Mouse (Mus musculus) kidney, embryonic 16.5 days (tissue): ENCODE results near the gene Matn1. TPM values are rescaled to one million over a fixed set of nuclear protein-coding genes. Genes with fewer than 3 reads are reported as not detected.

Source experiments
- ATAC-seq: fragments of 200-750 bp; cut with Nextera tagmentation; 2 replicates; pipeline ENCODE4 v1.8.0; 2017; ENCODE audit warnings: moderate TSS enrichment; ENCODE audit not compliant: low FRiP score, low TSS enrichment
- H3K27ac ChIP-seq: fragments of 300-500 bp; sonication (generic); 2 replicates; pipeline ENCODE4 v1.5.1; 2014; ENCODE audit warnings: low read length
- H3K27me3 ChIP-seq: fragments of 300-500 bp; sonication (generic); 2 replicates; pipeline ENCODE4 v1.6.1; 2014; ENCODE audit warnings: low read length, control low read depth, mixed read lengths; ENCODE audit not compliant: insufficient read depth
- H3K36me3 ChIP-seq: fragments of 300-500 bp; sonication (generic); 2 replicates; pipeline ENCODE4 v1.6.1; 2014; ENCODE audit warnings: low read length, control low read depth, mixed read lengths; ENCODE audit not compliant: insufficient read depth
- H3K4me1 ChIP-seq: fragments of 300-500 bp; sonication (generic); 2 replicates; pipeline ENCODE4 v1.6.1; 2014; ENCODE audit warnings: low read length, control low read depth, mixed read lengths; ENCODE audit not compliant: insufficient read depth
- H3K4me2 ChIP-seq: fragments of 300-500 bp; sonication (generic); replicated peaks from 2 replicates; pipeline ENCODE4 v1.6.1; 2014; ENCODE audit warnings: low read depth, low read length
- H3K4me3 ChIP-seq: fragments of 300-500 bp; sonication (generic); 2 replicates; pipeline ENCODE4 v1.5.1; 2014; ENCODE audit warnings: mild to moderate bottlenecking, low read length
- H3K9ac ChIP-seq: fragments of 300-500 bp; sonication (generic); replicated peaks from 2 replicates; pipeline ENCODE4 v1.6.1; 2014; ENCODE audit warnings: low read length
- H3K9me3 ChIP-seq: fragments of 300-500 bp; sonication (generic); 2 replicates; pipeline ENCODE4 v1.6.1; 2016; ENCODE audit warnings: low read length, control low read depth
- WGBS: fragments of 180-500 bp; shearing (Covaris S2); extraction: QIAGEN DNeasy Blood & Tissue Kit; methylation state at CpG from one replicate; pipeline ENCODE4 v1.1.7; 2014; 5-methylcytosine and 5-hydroxymethylcytosine counted together
- polyA plus RNA-seq: library from polyadenylated mRNA; unstranded; fragments of >200 nt; fragmentation: Nextera tagmentation; extraction: Ambion mirVana; gene quantifications from 2 replicates; pipeline ENCODE4 v1.2.1, GENCODE M21; 2015

The Matn1 gene
- polyA plus RNA-seq: 0.52 and 0.59 TPM in 2 replicates

DNA sequence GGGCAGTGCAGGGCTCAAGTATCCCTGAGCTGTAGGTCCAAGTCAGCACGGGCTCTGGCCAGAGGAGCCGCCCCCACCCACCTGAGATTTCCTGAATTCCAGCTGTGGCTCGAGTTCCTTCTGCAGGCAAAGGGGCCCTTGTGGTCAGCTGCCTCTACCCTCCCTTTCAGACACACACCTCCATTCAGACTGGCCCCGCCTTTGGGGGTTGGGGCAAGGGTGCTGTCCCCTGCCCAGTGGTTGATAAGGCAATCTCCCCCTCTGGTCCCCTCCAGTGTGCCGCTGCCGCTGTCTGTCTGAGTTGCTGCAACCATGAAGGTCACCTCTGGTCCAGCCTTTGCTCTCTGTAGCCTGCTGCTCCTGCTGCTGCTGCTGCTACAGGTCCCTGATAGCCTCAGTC, at the start of gene Matn1:
Gene Matn1 (plus strand): TSS at position 274 of the 400 bp plus-strand sequence.
- no peaks in the 10 kb centered on the region for H3K36me3 ChIP-seq
- H3K4me2 ChIP-seq: no peak within 1 kb of the TSS
- ATAC-seq: no peak
- H3K4me1 ChIP-seq: no peaks in the 10 kb centered on the region
- H3K27ac ChIP-seq: no peak within 1 kb of the TSS
- no peak within 1 kb of the TSS for H3K4me3 ChIP-seq
- no peaks in the 10 kb centered on the region; the same call in 1 of the 2 replicates for H3K27me3 ChIP-seq
- no peaks in the 10 kb centered on the region for H3K9me3 ChIP-seq
- H3K9ac ChIP-seq: no peak within 1 kb of the TSS
- 28% methylated on average over 6 of the region's 6 CpGs for WGBS

DNA sequence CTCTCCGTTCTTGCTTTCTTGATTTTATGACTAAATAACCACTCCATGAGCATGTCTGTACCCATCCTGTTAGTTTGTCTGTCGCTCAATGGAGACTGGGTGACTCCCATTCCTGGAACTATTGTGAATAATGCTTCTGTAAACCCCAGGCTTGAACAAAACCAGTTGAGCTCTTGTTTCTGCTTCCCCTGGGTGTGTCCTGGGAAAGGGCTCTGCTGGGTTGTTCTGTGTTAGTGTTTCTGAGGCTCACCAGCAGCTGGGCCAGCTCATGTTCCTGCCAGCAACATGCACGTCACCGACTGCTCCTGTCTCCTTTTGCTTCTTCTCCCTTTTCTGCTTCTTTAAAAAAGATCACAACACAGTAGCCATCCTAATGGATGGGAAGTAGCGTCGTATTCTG, 48.5 kb upstream of the Matn1 start:
- ATAC-seq: no peak
- Histone ChIP-seq H3K36me3 (no peaks in the 10 kb centered on the region), H3K27ac (no peak overlapping the region), H3K4me1 (no peaks in the 10 kb centered on the region), H3K27me3 (no peaks in the 10 kb centered on the region), H3K9ac (no peak overlapping the region), H3K9me3 (no peaks in the 10 kb centered on the region), H3K4me3 (no peak overlapping the region), H3K4me2 (no peak overlapping the region)
- WGBS: 70% methylated on average over 6 of the region's 6 CpGs

DNA sequence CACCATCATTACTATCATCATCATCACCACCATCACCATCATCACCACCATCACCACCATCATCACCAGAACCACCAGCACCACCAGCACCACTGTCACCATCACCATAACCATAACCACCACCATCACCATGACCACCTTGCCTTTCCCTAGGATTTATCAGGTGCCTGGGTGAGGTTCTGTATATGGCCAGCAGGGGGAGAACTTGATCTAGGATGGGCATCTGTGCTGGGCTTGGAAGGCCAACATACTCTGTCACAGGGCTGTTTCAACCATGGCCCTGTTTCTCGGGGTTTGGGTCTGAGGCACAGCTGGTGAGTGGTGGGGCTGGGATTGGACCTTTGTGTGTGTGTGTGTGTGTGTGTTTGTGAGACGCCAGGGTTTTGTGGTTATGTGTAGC, 47.8 kb upstream of the Matn1 start:
- no peaks in the 10 kb centered on the region for H3K36me3 ChIP-seq
- 59% methylated on average over 2 of the region's 2 CpGs for WGBS
- no peak overlapping the region for H3K9ac ChIP-seq
- H3K4me3 ChIP-seq: no peak overlapping the region
- no peaks in the 10 kb centered on the region for H3K9me3 ChIP-seq
- ATAC-seq: no peak
- H3K4me1 ChIP-seq: no peaks in the 10 kb centered on the region
- H3K27me3 ChIP-seq: no peaks in the 10 kb centered on the region
- no peak overlapping the region for H3K27ac ChIP-seq
- H3K4me2 ChIP-seq: no peak overlapping the region

DNA sequence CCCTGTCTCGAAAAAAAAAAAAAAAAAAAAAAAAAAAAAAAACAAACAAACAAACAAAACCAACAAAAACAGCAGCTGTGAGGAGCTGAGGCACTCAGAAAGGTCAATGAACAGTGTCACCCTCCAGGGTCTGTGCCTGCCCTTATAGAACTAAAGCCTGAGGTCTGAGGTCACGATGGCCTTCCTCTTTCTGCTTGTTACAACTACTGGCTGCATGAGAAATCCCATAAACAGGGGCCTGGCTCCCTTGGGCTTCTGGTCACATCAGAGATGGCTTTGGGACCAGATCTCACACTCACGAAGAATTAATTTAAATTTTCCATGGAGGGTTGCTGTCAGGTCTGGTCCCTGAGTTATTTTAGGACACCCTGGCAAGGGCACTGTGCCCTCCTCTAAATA, 44.8 kb upstream of the Matn1 start:
- no peaks in the 10 kb centered on the region for H3K27me3 ChIP-seq
- H3K9ac ChIP-seq: no peak overlapping the region
- no peaks in the 10 kb centered on the region for H3K4me1 ChIP-seq
- 76% methylated on average over 2 of the region's 3 CpGs for WGBS
- H3K4me2 ChIP-seq: no peak overlapping the region
- H3K4me3 ChIP-seq: no peak overlapping the region
- H3K27ac ChIP-seq: no peak overlapping the region
- H3K9me3 ChIP-seq: no peaks in the 10 kb centered on the region
- H3K36me3 ChIP-seq: no peaks in the 10 kb centered on the region
- ATAC-seq: no peak

DNA sequence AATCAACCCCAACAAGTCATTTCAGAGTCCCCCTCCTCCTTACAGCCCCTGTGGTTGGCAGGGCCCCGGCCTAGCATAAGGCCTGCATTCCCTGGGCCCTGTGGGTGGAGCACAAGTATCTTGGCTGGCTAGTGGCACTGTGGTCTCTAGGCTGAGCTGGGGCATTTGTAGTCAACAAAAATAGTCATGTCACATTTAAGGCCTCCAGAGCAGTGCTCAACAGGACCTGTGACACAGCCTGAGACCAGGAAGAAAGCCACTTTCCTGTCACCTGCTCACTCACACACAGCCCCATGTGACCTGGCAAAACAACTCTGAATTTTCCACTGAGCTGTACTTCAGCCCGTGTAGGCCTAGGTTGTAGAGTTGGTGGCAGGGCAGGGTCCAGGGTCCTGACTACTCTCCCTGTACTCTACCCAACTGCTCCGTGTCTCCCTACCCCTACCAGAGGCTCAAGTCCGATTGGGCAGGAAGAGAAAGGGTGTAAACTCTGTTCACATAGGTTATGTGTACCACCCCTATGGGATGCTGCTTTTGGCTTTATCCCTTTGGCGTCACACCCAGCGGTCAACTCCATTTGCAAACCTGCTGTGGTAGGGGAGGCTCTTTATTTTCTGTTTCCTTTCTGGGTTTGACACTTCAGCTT, 44.3 kb upstream of the Matn1 start:
- Histone ChIP-seq H3K9me3 (no peaks in the 10 kb centered on the region), H3K4me1 (no peaks in the 10 kb centered on the region), H3K27ac (no peak overlapping the region), H3K27me3 (no peaks in the 10 kb centered on the region), H3K4me3 (no peak overlapping the region), H3K36me3 (no peaks in the 10 kb centered on the region), H3K9ac (no peak overlapping the region), H3K4me2 (no peak overlapping the region)
- no peak for ATAC-seq
- 80% methylated on average over 6 of the region's 6 CpGs for WGBS

DNA sequence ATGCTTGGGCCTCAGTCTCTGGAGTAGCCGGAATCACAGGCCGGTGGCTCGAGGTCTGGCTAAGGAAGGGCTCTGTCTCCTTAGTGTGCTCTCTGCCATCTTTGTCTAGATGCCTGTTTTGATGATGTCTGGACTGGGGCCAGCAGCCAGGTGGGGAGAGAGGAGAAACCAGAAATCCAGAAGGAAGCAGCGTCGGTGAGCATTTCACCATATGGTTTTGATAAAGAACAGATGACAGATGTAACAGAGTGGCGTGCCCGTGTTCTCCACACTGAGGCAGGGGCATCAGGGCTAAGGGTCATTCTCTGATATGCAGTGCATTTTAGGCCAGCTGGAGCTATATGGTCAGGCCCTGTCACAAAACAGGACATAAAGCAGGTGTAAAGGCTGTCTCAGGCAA, 43.4 kb upstream of the Matn1 start:
- Histone ChIP-seq H3K36me3 (no peaks in the 10 kb centered on the region), H3K27ac (no peak overlapping the region), H3K4me3 (no peak overlapping the region), H3K4me2 (no peak overlapping the region), H3K27me3 (no peaks in the 10 kb centered on the region), H3K9ac (no peak overlapping the region), H3K9me3 (no peaks in the 10 kb centered on the region), H3K4me1 (no peaks in the 10 kb centered on the region)
- no peak for ATAC-seq
- WGBS: 60% methylated on average over 7 of the region's 7 CpGs

DNA sequence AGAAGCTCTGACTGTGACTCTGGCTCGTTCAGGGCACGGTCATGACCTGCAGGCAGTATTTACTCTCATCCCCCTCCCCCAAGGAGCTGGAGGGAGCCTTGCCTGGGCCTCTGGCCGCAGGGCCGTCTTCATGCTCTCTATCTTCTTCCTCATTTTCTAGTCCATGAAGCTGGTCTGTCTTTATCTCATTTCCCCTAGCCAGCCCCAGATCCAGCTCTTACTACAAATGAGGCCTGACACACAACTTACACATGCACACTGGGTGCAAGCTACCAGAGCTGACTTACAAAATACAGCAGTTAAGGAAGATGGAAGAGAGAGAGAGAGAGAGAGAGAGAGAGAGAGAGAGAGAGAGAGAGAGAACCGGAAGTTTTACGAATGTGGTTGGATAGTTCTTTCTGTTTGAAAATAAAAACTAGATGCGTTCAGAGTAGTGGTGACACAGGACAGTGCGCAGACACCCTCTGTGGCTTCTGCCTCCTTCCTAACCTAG, 41.9 kb upstream of the Matn1 start:
- Histone ChIP-seq H3K4me1 (no peaks in the 10 kb centered on the region), H3K9ac (no peak overlapping the region), H3K27me3 (no peaks in the 10 kb centered on the region), H3K27ac (no peak overlapping the region), H3K4me3 (no peak overlapping the region), H3K9me3 (no peaks in the 10 kb centered on the region), H3K4me2 (no peak overlapping the region), H3K36me3 (no peaks in the 10 kb centered on the region)
- 53% methylated on average over 8 of the region's 8 CpGs for WGBS
- no peak for ATAC-seq

DNA sequence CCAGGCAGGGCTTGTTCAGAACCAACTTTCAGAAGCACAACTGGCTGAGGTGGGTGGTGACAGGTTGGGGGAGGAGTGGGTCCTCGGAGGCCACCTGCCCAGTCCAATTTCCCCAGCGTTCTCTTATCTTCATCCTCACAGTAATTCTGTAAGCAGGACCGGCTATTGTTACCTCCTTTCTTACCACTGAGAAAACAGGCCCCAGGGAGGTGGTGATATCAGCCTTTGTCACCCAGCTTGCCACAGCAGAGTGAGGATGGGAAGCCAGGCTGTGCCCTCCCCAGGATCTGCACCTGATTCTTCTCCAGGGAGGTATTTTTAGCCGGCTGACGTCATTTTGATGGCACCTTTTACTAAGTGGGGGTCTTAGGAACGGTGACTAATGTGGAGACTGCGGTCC, 39.2 kb upstream of the Matn1 start:
- WGBS: 71% methylated on average over 7 of the region's 7 CpGs
- Histone ChIP-seq H3K27me3 (no peaks in the 10 kb centered on the region), H3K9me3 (no peaks in the 10 kb centered on the region), H3K4me2 (no peak overlapping the region), H3K4me1 (peaks cover 8% of the 10 kb centered on the region; the same call in 1 of the 2 replicates), H3K27ac (no peak overlapping the region), H3K9ac (no peak overlapping the region), H3K4me3 (no peak overlapping the region), H3K36me3 (no peaks in the 10 kb centered on the region)
- no peak for ATAC-seq

DNA sequence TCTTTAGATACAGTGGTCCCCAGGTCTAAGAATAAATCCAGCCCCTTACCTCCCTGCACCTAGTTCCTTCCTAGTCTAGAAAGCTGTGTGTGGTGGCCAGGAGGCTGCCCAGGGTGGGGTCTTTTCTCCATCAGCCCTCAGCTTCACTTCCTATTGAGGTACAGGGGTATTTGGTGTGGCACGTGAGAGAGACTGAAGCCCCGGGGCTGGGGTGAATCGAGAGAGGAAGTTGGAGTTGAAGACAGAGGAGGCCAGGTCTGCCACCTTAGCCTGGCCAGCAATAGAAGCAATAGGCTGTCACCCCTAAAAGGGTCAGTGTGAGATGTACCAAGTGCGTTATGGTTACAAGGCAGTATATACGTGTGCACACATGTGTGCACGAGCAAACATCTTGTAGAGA, 38.3 kb upstream of the Matn1 start:
- H3K27me3 ChIP-seq: no peaks in the 10 kb centered on the region
- 84% methylated on average over 6 of the region's 6 CpGs for WGBS
- H3K4me2 ChIP-seq: no peak overlapping the region
- H3K36me3 ChIP-seq: no peaks in the 10 kb centered on the region
- H3K27ac ChIP-seq: no peak overlapping the region
- no peak overlapping the region for H3K9ac ChIP-seq
- ATAC-seq: no peak
- H3K4me3 ChIP-seq: no peak overlapping the region
- H3K9me3 ChIP-seq: no peaks in the 10 kb centered on the region
- H3K4me1 ChIP-seq: peaks cover 8% of the 10 kb centered on the region; the same call in 1 of the 2 replicates

DNA sequence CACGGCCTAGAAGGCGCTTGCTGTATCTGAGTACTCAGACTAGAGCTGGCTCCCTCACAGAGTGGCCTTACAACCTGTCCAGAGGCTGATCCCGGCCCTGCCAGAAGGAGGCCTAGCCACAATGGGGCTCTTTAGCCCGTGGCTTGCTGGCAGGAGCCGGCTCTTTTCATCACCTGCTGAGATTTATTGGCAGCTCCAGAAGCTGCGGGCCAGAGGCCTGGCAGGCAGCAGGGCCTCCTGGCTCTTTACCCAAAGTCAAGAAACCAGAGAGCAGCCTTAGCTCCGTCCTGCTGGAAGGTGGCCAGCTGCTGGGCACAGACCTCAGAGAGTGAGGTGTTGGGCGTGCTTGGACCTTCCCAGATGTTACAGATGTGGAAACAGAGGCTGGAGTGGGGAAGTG, 37.9 kb upstream of the Matn1 start:
- Histone ChIP-seq H3K4me3 (no peak overlapping the region), H3K27me3 (no peaks in the 10 kb centered on the region), H3K27ac (no peak overlapping the region), H3K9me3 (no peaks in the 10 kb centered on the region), H3K4me2 (no peak overlapping the region), H3K36me3 (no peaks in the 10 kb centered on the region), H3K4me1 (peaks cover 8% of the 10 kb centered on the region; the same call in 1 of the 2 replicates), H3K9ac (no peak overlapping the region)
- WGBS: 32% methylated on average over 8 of the region's 8 CpGs
- ATAC-seq: no peak
